Mouse (Mus musculus): Measurements from ENCODE around the gene Gm5447. TPM values are rescaled to one million over a fixed set of nuclear protein-coding genes. Genes with fewer than 3 reads are reported as not detected.

Gm5447 gene
- polyA plus RNA-seq (2015; fragmentation: Nextera tagmentation; extraction: Ambion mirVana), result 0.10 and 0.16 TPM in 2 replicates

- Histone ChIP-seq H3K27ac (peak within 1 kb of the TSS; percentile 89), H3K4me2 (peak within 1 kb of the TSS; percentile 63), H3K36me3 (no peaks in the 10 kb centered on the region), H3K4me3 (peak within 1 kb of the TSS; percentile 90), H3K9ac (peak within 1 kb of the TSS; percentile 89), H3K27me3 (no peaks in the 10 kb centered on the region), H3K9me3 (no peaks in the 10 kb centered on the region), H3K4me1 (replicated peaks) (peaks cover 22% of the 10 kb centered on the region)
- under 1% methylated on average over 54 of the region's 54 CpGs for WGBS
- ATAC-seq (ENCODE audit: low FRiP score), result peak; percentile 99
These were observed at the start of gene Gm5447, which contains the start of gene Exoc2 for GRCm38 (mm10) chr13:30973501-30974246. Gm5447 (plus strand) TSS chr13:30974204. Exoc2 (minus strand) TSS chr13:30974093.

- Histone ChIP-seq H3K27ac (no peak overlapping the region), H3K27me3 (no peaks in the 10 kb centered on the region), H3K9me3 (no peaks in the 10 kb centered on the region), H3K4me2 (no peak overlapping the region), H3K36me3 (peaks cover 27% of the 10 kb centered on the region), H3K4me3 (no peak overlapping the region), H3K9ac (no peak overlapping the region), H3K4me1 (replicated peaks) (no peaks in the 10 kb centered on the region)
- ATAC-seq (ENCODE audit: low FRiP score), result no peak
- WGBS, result 88% methylated on average over 6 of the region's 6 CpGs
These were observed 49.7 kb upstream of the Gm5447 start for GRCm38 (mm10) chr13:30924269-30924668.

- Histone ChIP-seq H3K36me3 (peaks cover 22% of the 10 kb centered on the region), H3K27me3 (no peaks in the 10 kb centered on the region), H3K27ac (no peak overlapping the region), H3K4me3 (no peak overlapping the region), H3K4me2 (no peak overlapping the region), H3K9ac (no peak overlapping the region), H3K9me3 (no peaks in the 10 kb centered on the region), H3K4me1 (replicated peaks) (no peaks in the 10 kb centered on the region)
- no peak for ATAC-seq (ENCODE audit: low FRiP score)
- WGBS, result 91% methylated on average over 2 of the region's 2 CpGs
These were observed 44.9 kb upstream of the Gm5447 start for GRCm38 (mm10) chr13:30929119-30929518.

- H3K4me1 ChIP-seq (replicated peaks), result no peaks in the 10 kb centered on the region
- no peak overlapping the region for H3K27ac ChIP-seq
- no peak overlapping the region for H3K4me2 ChIP-seq
- no peak for ATAC-seq (ENCODE audit: low FRiP score)
- H3K36me3 ChIP-seq, result peaks cover 18% of the 10 kb centered on the region
- 88% methylated on average over 4 of the region's 4 CpGs for WGBS
- no peaks in the 10 kb centered on the region for H3K9me3 ChIP-seq
- H3K4me3 ChIP-seq, result no peak overlapping the region
- no peak overlapping the region for H3K9ac ChIP-seq
- H3K27me3 ChIP-seq, result no peaks in the 10 kb centered on the region
These were observed 42.4 kb upstream of the Gm5447 start for GRCm38 (mm10) chr13:30931613-30932012.

GRCm38 (mm10) chr13:30932972-30933371 lies 41.0 kb upstream of the Gm5447 start:
- peaks cover 19% of the 10 kb centered on the region for H3K36me3 ChIP-seq
- H3K4me1 ChIP-seq (replicated peaks), result no peaks in the 10 kb centered on the region
- no peak overlapping the region for H3K4me3 ChIP-seq
- H3K27ac ChIP-seq, result no peak overlapping the region
- no peak for ATAC-seq (ENCODE audit: low FRiP score)
- H3K9ac ChIP-seq, result no peak overlapping the region
- WGBS, result 68% methylated on average over 6 of the region's 6 CpGs
- H3K4me2 ChIP-seq, result no peak overlapping the region
- no peaks in the 10 kb centered on the region for H3K27me3 ChIP-seq
- no peaks in the 10 kb centered on the region for H3K9me3 ChIP-seq

GRCm38 (mm10) chr13:30945788-30946187 lies 28.2 kb upstream of the Gm5447 start:
- no peak overlapping the region for H3K4me2 ChIP-seq
- H3K27me3 ChIP-seq, result no peaks in the 10 kb centered on the region
- no peaks in the 10 kb centered on the region for H3K4me1 ChIP-seq (replicated peaks)
- no peak overlapping the region for H3K27ac ChIP-seq
- no peak for ATAC-seq (ENCODE audit: low FRiP score)
- H3K4me3 ChIP-seq, result no peak overlapping the region
- peaks cover 7% of the 10 kb centered on the region for H3K36me3 ChIP-seq
- H3K9ac ChIP-seq, result no peak overlapping the region
- no peaks in the 10 kb centered on the region for H3K9me3 ChIP-seq

GRCm38 (mm10) chr13:30947129-30947528 lies 26.9 kb upstream of the Gm5447 start:
- Histone ChIP-seq H3K4me2 (no peak overlapping the region), H3K27me3 (no peaks in the 10 kb centered on the region), H3K4me1 (replicated peaks) (no peaks in the 10 kb centered on the region), H3K9me3 (no peaks in the 10 kb centered on the region), H3K27ac (no peak overlapping the region), H3K9ac (no peak overlapping the region), H3K36me3 (peaks cover 7% of the 10 kb centered on the region), H3K4me3 (no peak overlapping the region)
- WGBS, result 94% methylated on average over 15 of the region's 15 CpGs
- no peak for ATAC-seq (ENCODE audit: low FRiP score)

GRCm38 (mm10) chr13:30947540-30947939 lies 26.5 kb upstream of the Gm5447 start, which contains the start of gene Hus1b:
Hus1b (minus strand) TSS chr13:30947759.
- H3K9ac ChIP-seq, result no peak within 1 kb of the TSS
- no peak within 1 kb of the TSS for H3K27ac ChIP-seq
- no peak within 1 kb of the TSS for H3K4me2 ChIP-seq
- no peaks in the 10 kb centered on the region for H3K27me3 ChIP-seq
- H3K9me3 ChIP-seq, result no peaks in the 10 kb centered on the region
- no peaks in the 10 kb centered on the region for H3K4me1 ChIP-seq (replicated peaks)
- no peak for ATAC-seq (ENCODE audit: low FRiP score)
- 93% methylated on average over 11 of the region's 11 CpGs for WGBS
- no peak within 1 kb of the TSS for H3K4me3 ChIP-seq
- peaks cover 7% of the 10 kb centered on the region for H3K36me3 ChIP-seq

GRCm38 (mm10) chr13:30949181-30949580 lies 24.8 kb upstream of the Gm5447 start:
- no peak overlapping the region for H3K27ac ChIP-seq
- H3K36me3 ChIP-seq, result peaks cover 7% of the 10 kb centered on the region
- H3K9ac ChIP-seq, result no peak overlapping the region
- H3K4me1 ChIP-seq (replicated peaks), result no peaks in the 10 kb centered on the region
- H3K9me3 ChIP-seq, result no peaks in the 10 kb centered on the region
- H3K27me3 ChIP-seq, result no peaks in the 10 kb centered on the region
- H3K4me3 ChIP-seq, result no peak overlapping the region
- 93% methylated on average over 9 of the region's 9 CpGs for WGBS
- H3K4me2 ChIP-seq, result no peak overlapping the region
- ATAC-seq (ENCODE audit: low FRiP score), result no peak

GRCm38 (mm10) chr13:30952044-30952443 lies 22.0 kb upstream of the Gm5447 start:
- H3K27me3 ChIP-seq, result no peaks in the 10 kb centered on the region
- H3K9me3 ChIP-seq, result no peaks in the 10 kb centered on the region
- H3K36me3 ChIP-seq, result peaks cover 11% of the 10 kb centered on the region
- H3K4me2 ChIP-seq, result no peak overlapping the region
- H3K4me1 ChIP-seq (replicated peaks), result no peaks in the 10 kb centered on the region
- no peak overlapping the region for H3K9ac ChIP-seq
- no peak overlapping the region for H3K4me3 ChIP-seq
- ATAC-seq (ENCODE audit: low FRiP score), result no peak
- no peak overlapping the region for H3K27ac ChIP-seq
- 91% methylated on average over 2 of the region's 2 CpGs for whole genome bisulfite sequencing

GRCm38 (mm10) chr13:30953580-30953979 lies 20.4 kb upstream of the Gm5447 start:
- Histone ChIP-seq H3K4me2 (no peak overlapping the region), H3K27ac (no peak overlapping the region), H3K4me1 (replicated peaks) (no peaks in the 10 kb centered on the region), H3K36me3 (peaks cover 6% of the 10 kb centered on the region; the same call in 1 of the 2 replicates), H3K9ac (no peak overlapping the region), H3K27me3 (no peaks in the 10 kb centered on the region), H3K4me3 (no peak overlapping the region), H3K9me3 (no peaks in the 10 kb centered on the region)
- 76% methylated on average over 1 of the region's 1 CpGs for WGBS
- ATAC-seq (ENCODE audit: low FRiP score), result no peak

- no peak overlapping the region for H3K27ac ChIP-seq
- H3K9me3 ChIP-seq, result no peaks in the 10 kb centered on the region
- H3K4me3 ChIP-seq, result no peak overlapping the region
- H3K27me3 ChIP-seq, result no peaks in the 10 kb centered on the region
- no peak overlapping the region for H3K4me2 ChIP-seq
- no peak overlapping the region for H3K9ac ChIP-seq
- H3K4me1 ChIP-seq (replicated peaks), result peaks cover 8% of the 10 kb centered on the region
- WGBS, result 93% methylated on average over 2 of the region's 2 CpGs
- H3K36me3 ChIP-seq, result no peaks in the 10 kb centered on the region
- no peak for ATAC-seq (ENCODE audit: low FRiP score)
These were observed 13.3 kb upstream of the Gm5447 start for GRCm38 (mm10) chr13:30960714-30961113.

- H3K4me3 ChIP-seq, result no peak overlapping the region
- WGBS, result 62% methylated on average over 2 of the region's 2 CpGs
These were observed 12.1 kb upstream of the Gm5447 start for GRCm38 (mm10) chr13:30961932-30962331.

More at GRCm38 (mm10) chr13:30961932-30962331, 12.1 kb upstream of the Gm5447 start:
- Histone ChIP-seq H3K9ac (no peak overlapping the region), H3K27ac (no peak overlapping the region), H3K4me2 (no peak overlapping the region), H3K9me3 (no peaks in the 10 kb centered on the region), H3K36me3 (no peaks in the 10 kb centered on the region), H3K27me3 (no peaks in the 10 kb centered on the region), H3K4me1 (replicated peaks) (peaks cover 14% of the 10 kb centered on the region)
- no peak for ATAC-seq (ENCODE audit: low FRiP score)
